Mouse (Mus musculus): ENCODE measurements around the gene Hist2h2aa1. TPM values are rescaled to one million over a fixed set of nuclear protein-coding genes. Genes with fewer than 3 reads are reported as not detected.

Hist2h2aa1 gene
- total and polyA plus RNA-seq, 3 experiments: 0.64 to 1,515 (median 113) TPM

GRCm38 (mm10) chr3:96268051-96268775, 22.9 kb downstream of the Hist2h2aa1 start, which contains the start of gene Hist2h3b:
TSS of gene Hist2h3b (plus strand) at chr3:96268654.
- H3K27me3 ChIP-seq (replicated peaks): no peaks in the 10 kb centered on the region
- H3K27ac ChIP-seq (ENCODE audit: insufficient read depth, low read depth): peak within 1 kb of the TSS; percentile 98
- peaks cover 0 to 37% of the 10 kb centered on the region in 2 experiments; a peak in 3 of 4 replicates for H3K4me1 ChIP-seq (ENCODE audit: control insufficient read depth in 1 of 2, insufficient read depth in 2 of 2)
- no peaks in the 10 kb centered on the region for H3K9me3 ChIP-seq (replicated peaks; ENCODE audit: low read length)
- 0 out of 2 replicates have a peak, but pooled peaks cover 10% of the 10 kb centered on the region for H3K79me2 ChIP-seq (replicated peaks; ENCODE audit: control insufficient read depth, extremely low read depth, insufficient read depth, poor library complexity, severe bottlenecking)
- peak within 1 kb of the TSS; percentile 49 to 69 (median 65) for H3K4me3 ChIP-seq (replicated peaks in 1 of 3; ENCODE audit: low read depth in 2 of 3, low read length in 2 of 3, poor library complexity in 1 of 3)
- peak within 1 kb of the TSS; percentile 83 for H3K4me2 ChIP-seq (ENCODE audit: insufficient read depth, low read depth, poor library complexity, severe bottlenecking)
- no peaks in the 10 kb centered on the region for H3K36me3 ChIP-seq (replicated peaks in 1 of 2; ENCODE audit: control insufficient read depth in 1 of 2, insufficient read depth in 1 of 2, low read length in 1 of 2)
- in situ Hi-C loops (cut with MboI; ENCODE audit: low pct_ligation_motif_present, low pct_unique_long_range_greater_than_20kb, low sequenced_read_pairs) (no loop called here), dilution Hi-C loops (cut with MboI; ENCODE audit: extremely low pct_ligation_motif_present, extremely low pct_unique_long_range_greater_than_20kb, low sequenced_read_pairs) (no loop called here)
- DNase-seq (ENCODE audit: extremely low read depth): peak; percentile 85
- H3K9ac ChIP-seq (ENCODE audit: insufficient read depth, low read depth): peak within 1 kb of the TSS; percentile 98
- TF ChIP-seq ZKSCAN1 (IDR thresholded peaks at IDR 0.05; ENCODE audit: borderline replicate concordance, low read depth, low read length) (no peak), RAD21 (IDR thresholded peaks at IDR 0.05; ENCODE audit: low read depth, low read length) (no peak), POLR2AphosphoS2 (IDR thresholded peaks at IDR 0.05; ENCODE audit: low read depth, low read length) (peak; percentile 94), ELF1 (IDR thresholded peaks at IDR 0.05; ENCODE audit: low read depth, low read length) (0 out of 2 replicates have a peak, but pooled peaks have one; percentile 34), MEF2A (IDR thresholded peaks at IDR 0.05; ENCODE audit: borderline replicate concordance, low read depth, low read length) (no peak), IRF4 (IDR thresholded peaks at IDR 0.05; ENCODE audit: low read depth, low read length) (0 out of 2 replicates have a peak, but pooled peaks have one; percentile 15), MAX (IDR thresholded peaks at IDR 0.05; ENCODE audit: low read length) (0 out of 2 replicates have a peak, but pooled peaks have one; percentile 19), SMC3 (IDR thresholded peaks at IDR 0.05; ENCODE audit: low read depth, low read length) (no peak), GABPA (IDR thresholded peaks at IDR 0.05; ENCODE audit: insufficient replicate concordance, low read depth, low read length) (no peak), MAZ (IDR thresholded peaks at IDR 0.05; ENCODE audit: low read depth, low read length) (no peak), JUND (conservative IDR thresholded peaks at IDR 0.05; ENCODE audit: low read depth, low read length) (no peak), UBTF (IDR thresholded peaks at IDR 0.05; ENCODE audit: low read depth, low read length) (no peak), TBP (conservative IDR thresholded peaks at IDR 0.05; ENCODE audit: low read depth, low read length) (peak; percentile 98), ZMIZ1 (IDR thresholded peaks at IDR 0.05; ENCODE audit: low read depth, low read length) (peak; percentile 91), EP300 (IDR thresholded peaks at IDR 0.05; ENCODE audit: low read length) (no peak), MYC (IDR thresholded peaks at IDR 0.05; ENCODE audit: low read depth, low read length) (0 out of 2 replicates have a peak, but pooled peaks have one; percentile 44), CHD1 (IDR thresholded peaks at IDR 0.05; ENCODE audit: low read depth, low read length) (peak; percentile 88; the same call in 1 of the 2 replicates), CTCF (conservative IDR thresholded peaks at IDR 0.05 in 1 of 2, IDR thresholded peaks at IDR 0.05 in 1 of 2; ENCODE audit: low read depth in 2 of 2, low read length in 2 of 2) (no peak), SIN3A (IDR thresholded peaks at IDR 0.05; ENCODE audit: low read length) (peak; percentile 78), RCOR1 (conservative IDR thresholded peaks at IDR 0.05; ENCODE audit: low read depth, low read length) (no peak), HCFC1 (IDR thresholded peaks at IDR 0.05; ENCODE audit: low read depth, low read length) (no peak; the same call in 1 of the 2 replicates), ZNF384 (IDR thresholded peaks at IDR 0.05; ENCODE audit: low read depth, low read length) (no peak), MXI1 (IDR thresholded peaks at IDR 0.05; ENCODE audit: low read depth, low read length) (peak; percentile 55; the same call in 1 of the 2 replicates), POLR2A (IDR thresholded peaks at IDR 0.05; ENCODE audit: low read depth, low read length) (peak; percentile 95), TCF12 (IDR thresholded peaks at IDR 0.05; ENCODE audit: low read depth, low read length) (peak; percentile 85), NELFE (IDR thresholded peaks at IDR 0.05; ENCODE audit: low read depth, low read length) (peak; percentile 95), KAT2A (IDR thresholded peaks at IDR 0.05; ENCODE audit: insufficient replicate concordance, low read length) (no peak), PAX5 (IDR thresholded peaks at IDR 0.05; ENCODE audit: low read length) (no peak), USF1 (IDR thresholded peaks at IDR 0.05; ENCODE audit: low read depth, low read length) (no peak), NRF1 (IDR thresholded peaks at IDR 0.05; ENCODE audit: low read depth, low read length) (0 out of 2 replicates have a peak, but pooled peaks have one; percentile 10), CHD2 (IDR thresholded peaks at IDR 0.05; ENCODE audit: low read length) (peak; percentile 57; the same call in 1 of the 2 replicates), ETS1 (conservative IDR thresholded peaks at IDR 0.05; ENCODE audit: low read depth, low read length) (no peak), JUN (IDR thresholded peaks at IDR 0.05; ENCODE audit: insufficient read depth, low read depth, low read length) (no peak), MAFK (IDR thresholded peaks at IDR 0.05; ENCODE audit: insufficient replicate concordance, low read length) (0 out of 2 replicates have a peak, but pooled peaks have one; percentile 31), ZC3H11A (IDR thresholded peaks at IDR 0.05; ENCODE audit: low read depth, low read length) (no peak)

All from CH12.LX (cell line).